Mouse (Mus musculus): Measurements from ENCODE around the gene Wnk1. TPM values are rescaled to one million over a fixed set of nuclear protein-coding genes. Genes with fewer than 3 reads are reported as not detected.

Wnk1 gene
- polyA plus RNA-seq, 1 experiment from 2014 or later: 51.5 TPM

DNA sequence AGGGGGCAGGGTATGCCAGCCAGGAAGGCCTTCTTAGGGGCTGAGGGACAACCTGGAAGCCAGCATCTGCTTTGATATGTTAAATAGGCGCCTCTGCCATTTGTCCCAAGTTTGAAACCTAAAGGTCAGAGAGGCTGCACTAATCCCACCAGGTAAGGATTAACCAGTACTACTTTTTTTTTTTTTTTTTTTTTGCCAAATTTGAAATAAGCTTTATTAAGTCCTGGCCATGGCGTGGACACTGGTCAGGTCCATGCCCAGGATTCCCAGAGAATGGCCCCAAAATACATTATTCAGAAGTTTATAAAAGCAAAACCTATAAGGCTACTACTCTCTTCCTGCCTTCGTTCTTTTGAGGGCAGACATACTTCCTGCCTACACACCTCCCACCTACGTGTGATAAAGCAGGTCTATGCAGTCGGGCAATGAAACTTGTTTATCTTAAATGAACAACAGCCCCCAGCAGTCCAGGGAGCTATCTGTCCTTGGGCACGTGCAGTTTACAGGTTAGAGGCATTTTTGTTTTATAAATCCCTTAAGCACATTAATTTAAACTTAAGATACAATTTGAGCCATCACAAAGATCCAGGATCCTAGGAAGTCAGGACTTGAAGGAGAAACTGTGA lies 27.2 kb upstream of the Wnk1 start:
- H3K9me3 ChIP-seq: no peaks in the 10 kb centered on the region
- no peak overlapping the region for H3K4me3 ChIP-seq
- no peak for ATAC-seq (ENCODE audit: low FRiP score, low read depth)
- no peak overlapping the region for H3K27ac ChIP-seq
- 78% methylated on average over 6 of the region's 6 CpGs for WGBS
- no peaks in the 10 kb centered on the region for H3K27me3 ChIP-seq (replicated peaks)
- no peaks in the 10 kb centered on the region for H3K4me1 ChIP-seq
- H3K4me2 ChIP-seq (replicated peaks): no peak overlapping the region
- no peaks in the 10 kb centered on the region for H3K36me3 ChIP-seq
- no peak overlapping the region for H3K9ac ChIP-seq

DNA sequence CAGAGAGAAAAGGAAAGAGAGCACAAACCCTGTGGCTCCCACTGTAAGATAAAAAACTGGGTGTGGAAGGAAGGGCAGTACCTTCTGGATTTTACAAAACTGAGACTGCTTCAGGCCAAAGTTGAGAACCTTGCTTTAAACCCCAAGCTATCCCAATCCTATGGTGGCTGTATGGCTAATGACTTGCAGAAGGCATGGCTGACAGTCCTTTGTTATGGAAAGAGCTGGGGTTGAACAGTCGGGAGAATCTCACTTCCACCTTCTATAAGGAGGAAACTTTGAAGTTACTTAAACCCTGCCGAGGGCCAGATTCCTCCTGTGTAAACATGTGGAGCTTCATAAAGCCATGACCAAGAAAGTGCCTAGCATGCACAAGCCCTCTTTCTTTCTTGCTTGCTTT lies 26.2 kb upstream of the Wnk1 start:
- no peaks in the 10 kb centered on the region for H3K36me3 ChIP-seq
- H3K27me3 ChIP-seq (replicated peaks): no peaks in the 10 kb centered on the region
- H3K4me2 ChIP-seq (replicated peaks): no peak overlapping the region
- no peaks in the 10 kb centered on the region for H3K4me1 ChIP-seq
- H3K9ac ChIP-seq: no peak overlapping the region
- 41% methylated on average over 2 of the region's 2 CpGs for WGBS
- ATAC-seq (ENCODE audit: low FRiP score, low read depth): no peak
- H3K9me3 ChIP-seq: no peaks in the 10 kb centered on the region
- H3K27ac ChIP-seq: no peak overlapping the region
- no peak overlapping the region for H3K4me3 ChIP-seq

DNA sequence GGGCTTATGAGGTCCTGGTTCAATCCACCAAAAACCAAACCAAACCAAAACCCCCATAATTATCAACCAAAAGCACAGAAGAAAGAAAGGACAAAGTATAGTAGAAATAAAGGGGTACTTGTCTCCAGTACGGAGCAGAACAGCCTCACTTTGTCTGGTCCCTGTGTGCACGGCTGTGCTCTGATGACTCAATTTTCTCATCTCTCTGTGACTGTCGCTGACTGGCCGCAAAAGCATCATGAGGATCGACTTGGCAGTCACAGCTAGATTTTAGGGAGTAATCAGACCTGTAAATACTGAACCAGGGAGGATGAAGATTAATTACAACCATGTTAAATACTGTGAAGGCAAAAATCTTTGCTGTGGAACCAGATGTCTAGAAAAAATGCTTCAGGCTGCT lies 24.5 kb upstream of the Wnk1 start:
- H3K27ac ChIP-seq: no peak overlapping the region
- no peak overlapping the region for H3K4me2 ChIP-seq (replicated peaks)
- H3K27me3 ChIP-seq (replicated peaks): no peaks in the 10 kb centered on the region
- no peaks in the 10 kb centered on the region for H3K4me1 ChIP-seq
- no peak overlapping the region for H3K4me3 ChIP-seq
- no peak overlapping the region for H3K9ac ChIP-seq
- no peaks in the 10 kb centered on the region for H3K9me3 ChIP-seq
- ATAC-seq (ENCODE audit: low FRiP score, low read depth): no peak
- H3K36me3 ChIP-seq: no peaks in the 10 kb centered on the region
- WGBS: 85% methylated on average over 5 of the region's 5 CpGs

DNA sequence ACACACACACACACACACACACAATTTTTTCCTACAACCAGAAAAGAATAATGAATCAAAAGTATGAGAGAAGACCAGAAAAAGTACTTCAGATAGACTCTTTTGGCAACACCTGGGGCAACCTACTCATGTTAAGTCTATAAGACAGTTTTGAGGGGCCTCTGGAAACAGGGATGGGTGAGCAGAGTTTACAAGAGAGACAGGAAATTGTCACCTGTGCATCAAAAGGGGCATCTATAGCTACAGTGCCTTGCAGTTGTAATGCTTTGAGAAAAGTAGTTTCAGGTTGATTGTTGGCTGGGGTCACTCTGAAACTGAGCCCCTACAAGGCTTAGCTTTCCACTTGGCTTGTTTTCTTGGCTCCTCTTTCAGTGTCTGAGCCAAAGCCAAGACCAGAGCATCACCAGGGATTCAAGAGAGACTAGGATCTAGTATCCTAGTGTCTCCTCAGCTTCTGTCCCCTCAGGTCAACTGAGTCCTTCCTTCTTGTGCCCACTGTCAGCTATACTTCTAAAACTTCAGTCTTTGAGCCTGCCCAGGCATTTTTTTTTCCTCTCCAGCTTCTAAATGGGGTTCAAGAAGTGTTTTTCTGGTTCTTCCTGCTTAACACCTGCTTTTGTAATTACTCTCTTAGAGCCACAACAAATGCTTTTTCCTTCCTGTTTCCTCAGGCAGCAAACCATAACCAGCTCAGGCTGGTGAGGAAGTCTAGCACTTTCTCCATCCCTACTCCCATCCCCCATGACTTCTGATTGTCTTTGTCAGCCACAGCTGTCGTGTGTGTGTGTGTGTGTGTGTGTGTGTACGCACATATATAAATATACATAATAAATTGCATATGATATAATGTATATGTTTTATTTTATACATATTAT lies 17.4 kb upstream of the Wnk1 start:
- no peak overlapping the region for H3K4me2 ChIP-seq (replicated peaks)
- no peak overlapping the region for H3K4me3 ChIP-seq
- 74% methylated on average over 2 of the region's 2 CpGs for WGBS
- H3K9ac ChIP-seq: no peak overlapping the region
- no peak for ATAC-seq (ENCODE audit: low FRiP score, low read depth)
- no peaks in the 10 kb centered on the region for H3K4me1 ChIP-seq
- no peaks in the 10 kb centered on the region for H3K36me3 ChIP-seq
- H3K27me3 ChIP-seq (replicated peaks): no peaks in the 10 kb centered on the region
- H3K9me3 ChIP-seq: no peaks in the 10 kb centered on the region
- H3K27ac ChIP-seq: no peak overlapping the region

DNA sequence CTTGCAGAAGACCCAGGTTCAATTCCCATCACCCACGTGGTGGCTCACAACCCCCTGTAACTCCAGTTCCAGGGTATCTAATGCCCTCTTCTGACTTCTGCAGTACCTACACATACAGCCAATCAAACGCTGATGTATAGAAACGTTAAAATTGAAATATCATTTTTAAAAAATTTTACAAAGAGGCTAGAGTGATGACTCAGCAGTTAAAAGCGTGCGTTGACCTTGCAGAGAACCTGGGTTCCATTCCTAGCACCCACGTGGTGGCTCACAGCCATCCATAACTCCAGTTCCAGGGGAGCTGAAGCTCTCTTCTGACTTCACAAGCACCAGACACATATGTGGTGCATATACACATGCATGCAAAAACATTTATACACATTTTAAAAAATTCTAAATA lies 15.9 kb upstream of the Wnk1 start:
- Histone ChIP-seq H3K9me3 (no peaks in the 10 kb centered on the region), H3K27me3 (replicated peaks) (no peaks in the 10 kb centered on the region), H3K4me2 (replicated peaks) (no peak overlapping the region), H3K36me3 (no peaks in the 10 kb centered on the region), H3K4me1 (no peaks in the 10 kb centered on the region), H3K4me3 (no peak overlapping the region), H3K27ac (no peak overlapping the region), H3K9ac (no peak overlapping the region)
- 83% methylated on average over 6 of the region's 6 CpGs for WGBS
- no peak for ATAC-seq (ENCODE audit: low FRiP score, low read depth)

DNA sequence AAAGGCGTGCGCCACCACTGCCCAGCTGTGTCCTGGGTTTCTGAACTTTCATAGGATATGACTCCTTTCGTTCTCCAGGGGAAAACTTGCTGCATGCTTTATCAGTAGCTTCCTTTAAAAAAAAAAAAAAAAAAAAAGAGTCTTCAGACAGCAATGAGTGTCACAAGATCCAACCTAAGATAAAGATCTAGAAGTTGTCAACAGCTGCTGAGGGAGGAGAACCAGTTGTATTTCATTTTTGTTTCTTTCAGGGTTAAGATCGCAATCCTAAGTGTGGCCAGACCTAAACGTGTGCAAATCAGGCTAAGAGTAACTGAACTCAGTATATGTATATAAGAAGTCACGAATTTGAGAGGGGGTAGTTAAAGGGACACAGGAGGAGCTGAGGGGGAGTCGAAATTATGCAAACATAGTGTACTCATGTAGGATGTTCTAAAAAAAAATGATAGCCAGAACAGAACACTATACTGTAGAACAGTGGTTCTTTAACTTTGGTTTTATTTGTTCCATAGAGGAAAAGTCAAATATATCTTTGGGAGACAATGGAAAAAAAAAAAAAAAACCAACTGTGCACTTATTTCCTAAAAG lies 9.3 kb upstream of the Wnk1 start:
- ATAC-seq (ENCODE audit: low FRiP score, low read depth): no peak
- H3K27me3 ChIP-seq (replicated peaks): no peaks in the 10 kb centered on the region
- no peaks in the 10 kb centered on the region for H3K9me3 ChIP-seq
- H3K4me3 ChIP-seq: no peak overlapping the region
- WGBS: 82% methylated on average over 7 of the region's 7 CpGs
- H3K9ac ChIP-seq: no peak overlapping the region
- H3K27ac ChIP-seq: no peak overlapping the region
- H3K4me2 ChIP-seq (replicated peaks): no peak overlapping the region
- H3K4me1 ChIP-seq: no peaks in the 10 kb centered on the region
- no peaks in the 10 kb centered on the region for H3K36me3 ChIP-seq

DNA sequence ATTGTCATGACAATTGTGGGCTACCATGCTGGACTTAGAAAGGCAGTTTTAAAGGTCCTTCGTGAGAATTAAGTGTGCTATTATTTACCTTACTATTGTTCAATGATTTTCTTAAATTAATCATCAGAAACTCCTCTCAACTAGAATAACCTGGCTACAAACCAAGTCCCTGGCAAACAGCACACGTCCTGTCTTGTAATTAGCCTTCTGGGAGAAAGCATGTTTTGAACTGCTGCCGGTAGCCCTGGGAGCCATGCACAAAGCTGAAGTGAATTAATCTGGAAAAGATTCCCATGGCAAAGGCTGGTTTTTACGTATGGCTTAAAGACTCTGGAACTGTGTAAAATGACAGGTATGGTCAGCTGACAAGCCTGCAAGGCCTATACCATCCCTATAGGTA lies 6.9 kb upstream of the Wnk1 start:
- Histone ChIP-seq H3K4me2 (replicated peaks) (no peak overlapping the region), H3K4me1 (no peaks in the 10 kb centered on the region), H3K9ac (no peak overlapping the region), H3K9me3 (no peaks in the 10 kb centered on the region), H3K27ac (no peak overlapping the region), H3K27me3 (replicated peaks) (no peaks in the 10 kb centered on the region), H3K36me3 (no peaks in the 10 kb centered on the region), H3K4me3 (no peak overlapping the region)
- 82% methylated on average over 4 of the region's 4 CpGs for WGBS
- ATAC-seq (ENCODE audit: low FRiP score, low read depth): no peak

DNA sequence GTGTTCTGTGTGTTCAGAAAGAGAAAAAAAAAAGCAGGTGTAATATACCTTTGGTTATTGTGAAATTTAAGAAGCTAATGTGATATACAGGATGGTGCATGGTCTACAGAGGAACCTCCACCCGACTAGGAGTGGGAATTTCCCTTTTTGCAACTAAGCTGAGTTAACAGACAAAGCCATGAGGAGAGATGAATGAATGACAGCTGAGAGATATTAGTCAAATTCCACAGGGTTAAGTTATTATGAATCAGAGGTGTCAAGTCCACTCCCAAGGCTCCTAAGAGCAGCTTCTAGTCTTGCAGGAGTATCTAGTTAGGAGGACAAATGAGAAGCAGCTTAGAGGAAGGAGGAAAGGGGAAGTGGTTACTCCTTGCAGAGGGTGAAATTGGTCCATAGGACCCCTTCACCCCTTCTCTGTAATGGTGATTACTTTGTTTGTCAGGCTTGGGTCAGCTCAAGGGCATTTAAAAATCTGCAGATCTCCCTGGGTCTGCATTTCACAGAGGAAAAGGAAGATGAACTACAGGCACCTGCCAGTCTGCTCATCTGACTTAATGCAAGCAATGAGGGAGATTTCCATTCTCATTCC lies 4.3 kb upstream of the Wnk1 start:
- WGBS: 85% methylated on average over 1 of the region's 1 CpGs
- Histone ChIP-seq H3K36me3 (no peaks in the 10 kb centered on the region), H3K27me3 (replicated peaks) (no peaks in the 10 kb centered on the region), H3K4me1 (no peaks in the 10 kb centered on the region), H3K4me2 (replicated peaks) (no peak overlapping the region), H3K27ac (no peak overlapping the region), H3K9me3 (no peaks in the 10 kb centered on the region), H3K4me3 (no peak overlapping the region), H3K9ac (no peak overlapping the region)
- ATAC-seq (ENCODE audit: low FRiP score, low read depth): no peak

DNA sequence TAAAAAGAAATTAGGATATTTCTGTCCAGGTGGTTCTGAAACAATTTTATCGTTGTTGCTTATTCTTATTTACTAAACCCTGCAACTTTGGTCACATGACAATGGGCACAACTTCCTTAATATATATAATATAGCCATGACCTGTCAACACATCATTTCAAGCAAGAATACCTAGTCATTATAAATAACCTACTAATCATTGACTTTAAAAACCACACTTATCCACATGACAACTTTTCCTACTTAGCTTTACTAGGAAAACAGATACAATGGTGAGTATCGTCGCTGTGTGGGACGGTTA lies 2.0 kb upstream of the Wnk1 start:
- H3K27me3 ChIP-seq (replicated peaks): no peaks in the 10 kb centered on the region
- peaks cover 14% of the 10 kb centered on the region for H3K4me1 ChIP-seq
- no peaks in the 10 kb centered on the region for H3K36me3 ChIP-seq
- WGBS: 97% methylated on average over 4 of the region's 4 CpGs
- no peaks in the 10 kb centered on the region for H3K9me3 ChIP-seq
- no peak overlapping the region for H3K9ac ChIP-seq
- H3K4me2 ChIP-seq (replicated peaks): no peak overlapping the region
- no peak overlapping the region for H3K27ac ChIP-seq
- no peak overlapping the region for H3K4me3 ChIP-seq
- ATAC-seq (ENCODE audit: low FRiP score, low read depth): no peak

DNA sequence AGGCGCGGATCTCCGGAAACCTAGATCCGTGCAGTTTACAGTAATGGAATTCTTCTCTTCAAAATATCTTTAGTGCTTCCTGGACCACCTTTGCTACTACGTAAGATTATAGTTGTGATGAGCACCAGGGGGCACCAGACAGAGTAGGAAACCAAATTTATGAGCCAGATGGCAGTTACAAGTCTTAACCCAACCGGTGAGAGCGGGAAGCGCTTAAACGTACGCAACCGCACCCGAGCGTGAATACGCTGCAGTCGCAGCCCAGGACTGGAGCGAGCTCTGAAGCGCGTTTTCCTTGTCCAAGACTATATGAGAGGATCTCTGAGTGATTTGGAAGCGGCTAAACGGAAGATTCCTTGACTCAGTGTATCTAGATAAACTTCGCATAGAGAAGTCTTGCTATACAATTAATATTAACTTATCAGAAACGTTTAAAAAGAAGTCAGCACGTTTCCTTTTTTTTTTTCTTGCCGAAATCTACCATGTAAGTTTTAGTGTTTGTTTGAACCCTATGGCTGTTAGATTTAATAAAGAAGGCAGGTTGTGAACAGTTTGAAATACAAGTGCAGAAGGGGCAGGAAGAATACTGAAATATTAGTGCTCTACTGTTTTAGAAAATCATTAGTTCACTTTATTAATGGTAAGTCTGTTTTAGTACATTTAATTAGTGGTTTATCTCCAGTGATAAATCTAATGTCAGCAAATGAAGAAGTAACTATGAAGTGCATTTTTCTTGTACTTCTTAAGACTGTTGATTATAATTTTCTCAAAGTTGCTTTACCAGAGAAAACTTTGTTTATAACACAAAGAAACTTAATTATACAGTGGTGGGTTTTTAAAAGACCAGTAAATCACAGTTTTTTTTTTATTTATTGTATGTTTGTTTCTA lies 1.4 kb upstream of the Wnk1 start:
- Histone ChIP-seq H3K4me2 (replicated peaks) (peak overlapping the region; percentile 93), H3K27ac (no peak overlapping the region), H3K9ac (no peak overlapping the region), H3K36me3 (no peaks in the 10 kb centered on the region), H3K4me1 (peaks cover 15% of the 10 kb centered on the region), H3K4me3 (peak overlapping the region; percentile 68), H3K9me3 (no peaks in the 10 kb centered on the region), H3K27me3 (replicated peaks) (no peaks in the 10 kb centered on the region)
- no peak for ATAC-seq (ENCODE audit: low FRiP score, low read depth)
- WGBS: 2% methylated on average over 24 of the region's 24 CpGs

DNA sequence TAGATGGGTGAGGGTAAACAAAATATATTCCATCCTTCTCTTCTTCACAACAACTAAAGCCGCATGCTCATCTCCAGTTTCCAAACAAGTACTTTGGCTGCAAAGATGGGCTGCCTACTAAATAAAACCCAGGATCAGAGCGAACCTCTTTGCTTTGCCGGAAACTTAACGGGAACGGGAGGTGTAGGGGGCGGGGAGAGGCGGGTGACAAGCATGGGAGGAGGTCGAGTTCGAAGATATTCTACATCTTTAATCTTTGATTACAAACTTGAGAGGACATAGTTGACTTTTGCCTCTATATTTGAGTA lies 738 bp upstream of the Wnk1 start:
- Histone ChIP-seq H3K9ac (0 out of 2 replicates have a peak overlapping the region, but pooled peaks have one; percentile 36), H3K27ac (no peak overlapping the region), H3K4me2 (replicated peaks) (peak overlapping the region; percentile 93), H3K4me1 (peaks cover 15% of the 10 kb centered on the region), H3K36me3 (no peaks in the 10 kb centered on the region), H3K27me3 (replicated peaks) (no peaks in the 10 kb centered on the region), H3K9me3 (no peaks in the 10 kb centered on the region), H3K4me3 (peak overlapping the region; percentile 68)
- ATAC-seq (ENCODE audit: low FRiP score, low read depth): peak; percentile 3; the same call in 1 of the 2 replicates
- 0% methylated on average over 9 of the region's 9 CpGs for WGBS

Measured in neural tube, embryonic 12.5 days (tissue).